Comparison of ENCODE assay signal across 8 mouse cellular contexts in genomic region chr5:110770448-110771158, GRCm38 (mm10). TPM values are rescaled to one million over a fixed set of nuclear protein-coding genes. Genes with fewer than 3 reads are reported as not detected.
A peak's percentile ranks its signal among the peaks of the same experiment; 100 is the strongest.
DNase-seq lines count a peak whose midpoint lies in the region; ATAC-seq and TF ChIP-seq lines count a peak whose summit lies in the region.

Gene Ep400, minus strand, starts transcription at chr5:110770717.

- peak; percentile 100 for DNase-seq in CD4-positive helper T cell, adult 2 months (ENCODE audit: low read depth, low spot score)
- peak; percentile 99 for DNase-seq in brain, embryonic 18.5 days (ENCODE audit: low read depth, low spot score)
- DNase-seq in kidney, postnatal 0 days (ENCODE audit: low spot score), result peak; percentile 100
- peak; percentile 100 for DNase-seq in liver, embryonic 11.5 days (ENCODE audit: low spot score)
- DNase-seq in naive thymus-derived CD4-positive, alpha-beta T cell, adult 2 months (ENCODE audit: low read depth), result peak; percentile 100

- peak within 1 kb of the TSS; percentile 96 for H3K27ac ChIP-seq in heart, embryonic 12.5 days (ENCODE audit: poor library complexity, severe bottlenecking)
- peak within 1 kb of the TSS; percentile 98 for H3K27ac ChIP-seq in kidney, postnatal 0 days
- H3K27ac ChIP-seq in liver, embryonic 11.5 days (ENCODE audit: low read depth, low read length), result peak within 1 kb of the TSS; percentile 98
- H3K27ac ChIP-seq in stomach, embryonic 14.5 days (ENCODE audit: low read length), result peak within 1 kb of the TSS; percentile 97

- 0% methylated on average over 83 of the region's 83 CpGs for WGBS in heart, embryonic 12.5 days
- WGBS in kidney, postnatal 0 days, result under 1% methylated on average over 83 of the region's 83 CpGs
- under 1% methylated on average over 83 of the region's 83 CpGs for WGBS in liver, embryonic 11.5 days
- WGBS in stomach, embryonic 14.5 days, result under 1% methylated on average over 81 of the region's 83 CpGs

- H3K4me2 ChIP-seq in heart, embryonic 12.5 days, result peak within 1 kb of the TSS; percentile 75
- peak within 1 kb of the TSS; percentile 67 for H3K4me2 ChIP-seq in kidney, postnatal 0 days (ENCODE audit: low read length)
- H3K4me2 ChIP-seq in liver, embryonic 11.5 days, result peak within 1 kb of the TSS; percentile 88
- peak within 1 kb of the TSS; percentile 65 for H3K4me2 ChIP-seq in stomach, embryonic 14.5 days (replicated peaks; ENCODE audit: low read depth, low read length)

- no peaks in the 10 kb centered on the region for H3K9me3 ChIP-seq in heart, embryonic 12.5 days (replicated peaks)
- H3K9me3 ChIP-seq in kidney, postnatal 0 days (replicated peaks; ENCODE audit: low read length), result no peaks in the 10 kb centered on the region
- H3K9me3 ChIP-seq in liver, embryonic 11.5 days (ENCODE audit: control insufficient read depth, low read length), result no peaks in the 10 kb centered on the region
- no peaks in the 10 kb centered on the region for H3K9me3 ChIP-seq in stomach, embryonic 14.5 days (ENCODE audit: control insufficient read depth, low read depth, low read length)

- TF ChIP-seq CTCF in kidney, postnatal 0 days (IDR thresholded peaks at IDR 0.05; ENCODE audit: low read depth), result peak; percentile 71

- no peaks in the 10 kb centered on the region for H3K27me3 ChIP-seq in heart, embryonic 12.5 days (replicated peaks)
- no peaks in the 10 kb centered on the region for H3K27me3 ChIP-seq in kidney, postnatal 0 days (ENCODE audit: insufficient read depth, low read length)
- H3K27me3 ChIP-seq in liver, embryonic 11.5 days (replicated peaks; ENCODE audit: control insufficient read depth, insufficient read depth, low read length), result no peaks in the 10 kb centered on the region
- H3K27me3 ChIP-seq in stomach, embryonic 14.5 days (ENCODE audit: control insufficient read depth, insufficient read depth, low read length), result no peaks in the 10 kb centered on the region

- peak within 1 kb of the TSS; percentile 82 for H3K4me3 ChIP-seq in heart, embryonic 12.5 days
- peak within 1 kb of the TSS; percentile 90 for H3K4me3 ChIP-seq in kidney, postnatal 0 days (replicated peaks; ENCODE audit: low read depth, low read length)
- peak within 1 kb of the TSS; percentile 79 for H3K4me3 ChIP-seq in liver, embryonic 11.5 days (ENCODE audit: low read depth, low read length)
- peak within 1 kb of the TSS; percentile 94 for H3K4me3 ChIP-seq in stomach, embryonic 14.5 days (ENCODE audit: low read depth, low read length)

- peak; percentile 88 for ATAC-seq in erythroid progenitor cell, adult 5-6 weeks (replicated peaks; ENCODE audit: low FRiP score, poor library complexity, severe bottlenecking)
- ATAC-seq in heart, embryonic 12.5 days (ENCODE audit: insufficient number of reproducible peaks, low FRiP score), result peak; percentile 96
- peak; percentile 98 for ATAC-seq in kidney, postnatal 0 days (replicated peaks; ENCODE audit: low FRiP score, low read depth)
- peak; percentile 95 for ATAC-seq in liver, embryonic 11.5 days (replicated peaks; ENCODE audit: low FRiP score)
- ATAC-seq in stomach, embryonic 14.5 days (ENCODE audit: insufficient number of reproducible peaks, insufficient read depth, low FRiP score, low read depth), result peak; percentile 98

- peaks cover 22% of the 10 kb centered on the region for H3K4me1 ChIP-seq in heart, embryonic 12.5 days (replicated peaks)
- peaks cover 15% of the 10 kb centered on the region for H3K4me1 ChIP-seq in kidney, postnatal 0 days (replicated peaks; ENCODE audit: insufficient read depth, low read length)
- H3K4me1 ChIP-seq in liver, embryonic 11.5 days (replicated peaks; ENCODE audit: control insufficient read depth, insufficient read depth, low read length), result peaks cover 28% of the 10 kb centered on the region
- peaks cover 10% of the 10 kb centered on the region for H3K4me1 ChIP-seq in stomach, embryonic 14.5 days (ENCODE audit: control insufficient read depth, insufficient read depth, low read length)

- H3K9ac ChIP-seq in heart, embryonic 12.5 days, result peak within 1 kb of the TSS; percentile 88
- H3K9ac ChIP-seq in kidney, postnatal 0 days (ENCODE audit: low read depth, low read length), result peak within 1 kb of the TSS; percentile 95
- H3K9ac ChIP-seq in liver, embryonic 11.5 days (ENCODE audit: low read depth, low read length), result peak within 1 kb of the TSS; percentile 97
- peak within 1 kb of the TSS; percentile 84 for H3K9ac ChIP-seq in stomach, embryonic 14.5 days (replicated peaks; ENCODE audit: low read depth, low read length)

- peaks cover 29% of the 10 kb centered on the region for H3K36me3 ChIP-seq in heart, embryonic 12.5 days
- H3K36me3 ChIP-seq in kidney, postnatal 0 days (ENCODE audit: insufficient read depth, low read length), result peaks cover 20% of the 10 kb centered on the region
- peaks cover 22% of the 10 kb centered on the region for H3K36me3 ChIP-seq in liver, embryonic 11.5 days (ENCODE audit: control insufficient read depth, insufficient read depth, low read length)
- peaks cover 27% of the 10 kb centered on the region for H3K36me3 ChIP-seq in stomach, embryonic 14.5 days (ENCODE audit: control insufficient read depth, insufficient read depth, low read length)

RNA-seq across cellular contexts. Expression of gene Ep400, which starts in this region (rescaled TPM):
- 124 and 132 TPM in 2 replicates for total RNA-seq in erythroid progenitor cell, adult 5-6 weeks (2015; ENCODE audit: low replicate concordance)
- total RNA-seq in erythroid progenitor cell, adult 5-6 weeks (2017; ENCODE audit: low replicate concordance), result 94.1 and 117 TPM in 2 replicates
- polyA plus RNA-seq in heart, embryonic 12.5 days (2016; fragmentation: Nextera tagmentation; extraction: Ambion mirVana), result 32.1 and 32.7 TPM in 2 replicates
- polyA plus RNA-seq in kidney, postnatal 0 days (2015; fragmentation: Nextera tagmentation; extraction: Ambion mirVana), result 21.6 and 31.7 TPM in 2 replicates
- polyA plus RNA-seq in liver, embryonic 11.5 days (2014; fragmentation: Nextera tagmentation; extraction: Ambion mirVana), result 42.2 and 44.5 TPM in 2 replicates
- 50.3 and 51.6 TPM in 2 replicates for polyA plus RNA-seq in stomach, embryonic 14.5 days (2014; fragmentation: Nextera tagmentation; extraction: Ambion mirVana)

Comparison
In these comparisons a context has a peak if more than half of its experiments do, and no peak if none do; other contexts are left out.
1. Peak in every context shown above with its lines: DNase-seq, ATAC-seq, H3K4me3 ChIP-seq and H3K27ac ChIP-seq.